Mouse (Mus musculus) CH12.LX (cell line): ENCODE measurements at regions not wholly inside any gene's neighbourhood (a gene's known extent, or its start where the extent isn't known, plus 50 kb on each side); places are given as distances from the start of the nearest gene placed in this dataset.
A peak's percentile ranks its signal among the peaks of the same experiment; 100 is the strongest.

Experiments used
- DNase-seq: peaks from one replicate; pipeline ENCODE4 v3.0.0-alpha.2; 2013; ENCODE audit errors: extremely low read depth
- H3K27ac ChIP-seq: 2 replicates; pipeline ENCODE4 v1.5.1; 2012; ENCODE audit warnings: low read depth, mild to moderate bottlenecking, control low read depth, moderate library complexity; ENCODE audit not compliant: insufficient read depth
- H3K27me3 ChIP-seq: replicated peaks from 2 replicates; pipeline ENCODE3; 2012; ENCODE audit warnings: inconsistent platforms
- H3K36me3 ChIP-seq, 2 experiments: replicated peaks in 1 of 2; 2 replicates each; pipeline versions ENCODE3 to v1.6.1; 2012; ENCODE audit warnings: inconsistent platforms in 1 of 2, low read length in 1 of 2, mild to moderate bottlenecking in 1 of 2, mixed read lengths in 1 of 2, moderate library complexity in 1 of 2; ENCODE audit not compliant: control insufficient read depth in 1 of 2, insufficient read depth in 1 of 2
- H3K4me1 ChIP-seq, 2 experiments: 2 replicates each; pipeline ENCODE4 v1.6.1; 2012; ENCODE audit warnings: inconsistent platforms in 1 of 2, moderate library complexity in 1 of 2; ENCODE audit not compliant: insufficient read depth in 2 of 2, control insufficient read depth in 1 of 2
- H3K4me2 ChIP-seq: 2 replicates; pipeline ENCODE4 v1.6.1; 2012; ENCODE audit warnings: low read depth, mild to moderate bottlenecking, control low read depth; ENCODE audit not compliant: poor library complexity, insufficient read depth, severe bottlenecking
- H3K4me3 ChIP-seq, 3 experiments: fragments of 150-350 bp in 1 of 3; sonication (generic) in 1 of 3; replicated peaks in 1 of 3; 2 replicates each; pipeline versions ENCODE3 to v1.5.1; 2011 to 2012; ENCODE audit warnings: low read depth in 2 of 3, low read length in 2 of 3, mild to moderate bottlenecking in 2 of 3, moderate library complexity in 2 of 3, control low read depth in 1 of 3, improper control_type of control experiment in 1 of 3, inconsistent platforms in 1 of 3, mixed read lengths in 1 of 3; ENCODE audit not compliant: poor library complexity in 1 of 3
- H3K79me2 ChIP-seq: replicated peaks from 2 replicates; pipeline ENCODE4 v1.6.1; 2012; ENCODE audit warnings: mild to moderate bottlenecking, moderate library complexity; ENCODE audit not compliant: control insufficient read depth, poor library complexity, insufficient read depth, severe bottlenecking; ENCODE audit errors: extremely low read depth
- H3K9ac ChIP-seq: 2 replicates; pipeline ENCODE4 v1.6.1; 2012; ENCODE audit warnings: low read depth, mild to moderate bottlenecking, control low read depth, moderate library complexity; ENCODE audit not compliant: insufficient read depth
- H3K9me3 ChIP-seq: replicated peaks from 2 replicates; pipeline ENCODE3; 2012; ENCODE audit warnings: low read length, inconsistent platforms, mixed read lengths
- BHLHE40 ChIP-seq: IDR thresholded peaks from 2 replicates; pipeline ENCODE4 v1.6.1; 2011; ENCODE audit warnings: mild to moderate bottlenecking, low read depth, low read length, improper control_type of control experiment
- CHD2 ChIP-seq: IDR thresholded peaks from 2 replicates; pipeline ENCODE4 v1.6.1; 2011; ENCODE audit warnings: low read length, improper control_type of control experiment
- CTCF ChIP-seq, 2 experiments: IDR thresholded peaks in 1 of 2; conservative IDR thresholded peaks in 1 of 2; 2 replicates each; pipeline ENCODE4 v1.5.1; 2011 to 2012; ENCODE audit warnings: low read depth in 2 of 2, low read length in 2 of 2, improper control_type of control experiment in 1 of 2, inconsistent platforms in 1 of 2, mild to moderate bottlenecking in 1 of 2, moderate library complexity in 1 of 2
- E2F4 ChIP-seq: IDR thresholded peaks from 2 replicates; pipeline ENCODE4 v1.6.1; 2011; ENCODE audit warnings: low read depth, low read length, improper control_type of control experiment; ENCODE audit not compliant: insufficient replicate concordance
- ELF1 ChIP-seq: IDR thresholded peaks from 2 replicates; pipeline ENCODE4 v1.6.1; 2014; ENCODE audit warnings: low read depth, mild to moderate bottlenecking, inconsistent platforms, low read length, improper control_type of control experiment
- EP300 ChIP-seq: IDR thresholded peaks from 2 replicates; pipeline ENCODE4 v1.6.1; 2011; ENCODE audit warnings: low read length, improper control_type of control experiment
- GABPA ChIP-seq: IDR thresholded peaks from 2 replicates; pipeline ENCODE4 v1.6.1; 2012; ENCODE audit warnings: low read depth, low read length, improper control_type of control experiment, inconsistent platforms; ENCODE audit not compliant: insufficient replicate concordance
- HCFC1 ChIP-seq: IDR thresholded peaks from 2 replicates; pipeline ENCODE4 v1.6.1; 2012; ENCODE audit warnings: low read depth, mild to moderate bottlenecking, inconsistent platforms, low read length, improper control_type of control experiment
- IRF4 ChIP-seq: IDR thresholded peaks from 2 replicates; pipeline ENCODE4 v1.6.1; 2014; ENCODE audit warnings: low read depth, mild to moderate bottlenecking, inconsistent platforms, low read length, improper control_type of control experiment
- JUND ChIP-seq: conservative IDR thresholded peaks from 2 replicates; pipeline ENCODE4 v1.6.1; 2011; ENCODE audit warnings: low read depth, low read length, improper control_type of control experiment
- MEF2A ChIP-seq: IDR thresholded peaks from 2 replicates; pipeline ENCODE4 v1.6.1; 2014; ENCODE audit warnings: low read depth, mild to moderate bottlenecking, inconsistent platforms, low read length, improper control_type of control experiment, borderline replicate concordance
- MXI1 ChIP-seq: IDR thresholded peaks from 2 replicates; pipeline ENCODE4 v1.6.1; 2011; ENCODE audit warnings: mild to moderate bottlenecking, low read depth, low read length, improper control_type of control experiment
- MYC ChIP-seq: IDR thresholded peaks from 2 replicates; pipeline ENCODE4 v1.6.1; 2011; ENCODE audit warnings: low read depth, mild to moderate bottlenecking, improper control_type of control experiment, low read length
- NELFE ChIP-seq: IDR thresholded peaks from 2 replicates; pipeline ENCODE4 v1.6.1; 2011; ENCODE audit warnings: low read depth, low read length, improper control_type of control experiment
- NRF1 ChIP-seq: IDR thresholded peaks from 2 replicates; pipeline ENCODE4 v1.6.1; 2014; ENCODE audit warnings: low read depth, mild to moderate bottlenecking, inconsistent platforms, low read length, improper control_type of control experiment, moderate library complexity
- PAX5 ChIP-seq: IDR thresholded peaks from 2 replicates; pipeline ENCODE4 v1.6.1; 2012; ENCODE audit warnings: low read length, inconsistent platforms, mixed read lengths
- POLR2AphosphoS2 ChIP-seq: IDR thresholded peaks from 2 replicates; pipeline ENCODE4 v1.6.1; 2011; ENCODE audit warnings: low read depth, low read length, improper control_type of control experiment
- RAD21 ChIP-seq: IDR thresholded peaks from 2 replicates; pipeline ENCODE4 v1.6.1; 2011; ENCODE audit warnings: low read depth, mild to moderate bottlenecking, low read length, improper control_type of control experiment, moderate library complexity
- SIN3A ChIP-seq: IDR thresholded peaks from 2 replicates; pipeline ENCODE4 v1.6.1; 2012; ENCODE audit warnings: low read length, improper control_type of control experiment, inconsistent platforms
- SMC3 ChIP-seq: IDR thresholded peaks from 2 replicates; pipeline ENCODE4 v1.6.1; 2011; ENCODE audit warnings: low read depth, low read length, improper control_type of control experiment
- TCF12 ChIP-seq: IDR thresholded peaks from 2 replicates; pipeline ENCODE4 v1.6.1; 2014; ENCODE audit warnings: low read depth, mild to moderate bottlenecking, inconsistent platforms, low read length, improper control_type of control experiment
- USF1 ChIP-seq: IDR thresholded peaks from 2 replicates; pipeline ENCODE4 v1.6.1; 2014; ENCODE audit warnings: low read depth, mild to moderate bottlenecking, inconsistent platforms, low read length, improper control_type of control experiment
- ZKSCAN1 ChIP-seq: IDR thresholded peaks from 2 replicates; pipeline ENCODE4 v1.6.1; 2012; ENCODE audit warnings: low read depth, inconsistent platforms, low read length, improper control_type of control experiment, borderline replicate concordance
- ZMIZ1 ChIP-seq: IDR thresholded peaks from 2 replicates; pipeline ENCODE4 v1.6.1; 2012; ENCODE audit warnings: low read depth, mild to moderate bottlenecking, inconsistent platforms, low read length, improper control_type of control experiment
- ZNF384 ChIP-seq: IDR thresholded peaks from 2 replicates; pipeline ENCODE4 v1.6.1; 2012; ENCODE audit warnings: low read depth, low read length, improper control_type of control experiment, inconsistent platforms
- dilution Hi-C: fragments of 300-500 bp; cut with MboI; formaldehyde crosslinking; loops from 2 replicates; pipeline ENCODE4 v1.14.3; 2020; ENCODE audit warnings: low sequenced_read_pairs; ENCODE audit not compliant: extremely low pct_unique_long_range_greater_than_20kb, extremely low pct_ligation_motif_present
- in situ Hi-C: fragments of 300-500 bp; cut with MboI; formaldehyde crosslinking; loops from 3 replicates; pipeline ENCODE4 v1.14.3; 2019; ENCODE audit warnings: low sequenced_read_pairs, low pct_ligation_motif_present, low pct_unique_long_range_greater_than_20kb, mixed read lengths

DNA sequence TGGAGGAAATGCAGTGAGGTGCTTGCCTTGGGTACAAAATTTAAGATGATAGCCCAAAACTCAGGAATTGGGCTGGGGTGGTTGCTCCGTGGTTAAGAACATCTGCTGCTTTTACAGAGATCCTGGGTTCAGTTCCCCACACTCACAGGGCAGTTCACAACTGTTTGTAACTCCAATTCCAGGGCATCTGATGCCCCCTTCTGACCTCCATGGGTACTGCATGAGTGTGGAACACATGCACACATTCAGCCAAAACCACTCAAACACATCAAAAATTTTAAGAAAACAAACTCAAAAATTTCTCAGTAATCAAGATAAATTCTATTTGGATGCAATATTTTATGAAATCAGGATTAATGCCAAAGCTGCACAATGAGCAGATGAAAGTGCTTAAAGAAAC lies 157.8 kb upstream of the H2al1a start:
- Histone ChIP-seq H3K4me2 (no peak overlapping the region), H3K9me3 (no peaks in the 10 kb centered on the region), H3K27ac (no peak overlapping the region), H3K4me1 (no peaks in the 10 kb centered on the region), H3K9ac (no peak overlapping the region), H3K36me3 (no peaks in the 10 kb centered on the region), H3K79me2 (no peaks in the 10 kb centered on the region), H3K4me3 (no peak overlapping the region), H3K27me3 (no peaks in the 10 kb centered on the region)
- dilution Hi-C loops = no loop called here
- DNase-seq = peak; percentile 4
- in situ Hi-C loops = no loop called here
- TF ChIP-seq RAD21 (peak; percentile 45), SMC3 (peak; percentile 23; the same call in 1 of the 2 replicates), CTCF (conservative IDR thresholded peaks at IDR 0.05 in 1 of 2, IDR thresholded peaks at IDR 0.05 in 1 of 2; ENCODE audit: low read depth in 2 of 2, low read length in 2 of 2) (peak in 1 of 2 experiments; percentile 51; a peak in 2 of 4 replicates), SIN3A (no peak), POLR2AphosphoS2 (no peak)

DNA sequence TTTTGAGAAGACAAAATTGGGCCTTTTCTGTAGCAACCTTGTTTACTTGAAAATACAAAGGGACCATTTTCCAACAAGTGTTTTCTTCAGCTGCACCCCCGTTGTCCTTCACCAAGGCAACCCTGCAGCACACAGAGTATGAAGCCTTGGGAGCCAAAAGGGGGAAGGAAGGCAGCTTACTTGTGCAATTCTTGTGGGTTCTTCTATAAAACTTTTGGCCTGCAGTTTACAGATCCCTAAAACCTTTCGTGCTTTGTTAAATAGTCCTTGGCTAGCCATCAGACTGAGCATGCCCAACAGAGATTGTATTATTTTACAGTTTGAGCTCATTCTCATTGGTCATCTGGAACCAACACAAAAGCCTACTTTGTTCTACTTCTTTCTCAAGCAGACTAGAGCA lies 140.6 kb upstream of the H2al1a start:
- Histone ChIP-seq H3K4me3 (no peak overlapping the region), H3K4me1 (no peaks in the 10 kb centered on the region), H3K9ac (no peak overlapping the region), H3K27ac (no peak overlapping the region), H3K4me2 (no peak overlapping the region), H3K27me3 (no peaks in the 10 kb centered on the region), H3K36me3 (no peaks in the 10 kb centered on the region), H3K79me2 (no peaks in the 10 kb centered on the region), H3K9me3 (no peaks in the 10 kb centered on the region)
- TF ChIP-seq ELF1 = no peak
- TF ChIP-seq CHD2 = no peak
- dilution Hi-C loops = no loop called here
- in situ Hi-C loops = no loop called here
- DNase-seq = no peak

DNA sequence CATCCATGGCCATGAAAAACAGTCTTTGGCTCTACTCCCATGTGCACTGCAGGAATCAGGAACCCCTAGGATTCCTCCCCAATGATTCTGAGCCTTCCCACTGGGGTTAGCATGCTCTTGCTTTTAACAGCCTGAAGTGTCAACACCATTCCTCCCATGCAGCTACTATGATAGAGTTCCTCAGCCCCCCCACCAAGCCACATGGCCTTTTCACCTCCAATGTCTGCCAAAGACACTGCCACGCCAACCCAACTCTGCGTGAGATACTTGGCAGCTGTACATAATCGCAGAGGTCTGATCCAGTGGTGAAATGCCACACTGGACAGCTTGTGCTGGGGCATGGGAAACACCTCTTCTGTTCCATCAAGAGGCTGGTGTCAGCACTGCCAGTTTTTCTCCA lies 128.6 kb upstream of the H2al1a start:
- in situ Hi-C loops = no loop called here
- H3K36me3 ChIP-seq = no peaks in the 10 kb centered on the region
- no peaks in the 10 kb centered on the region for H3K9me3 ChIP-seq
- H3K4me1 ChIP-seq = no peaks in the 10 kb centered on the region
- H3K4me3 ChIP-seq = no peak overlapping the region
- dilution Hi-C loops = no loop called here
- TF ChIP-seq JUND = no peak
- TF ChIP-seq NRF1 = no peak
- TF ChIP-seq ZNF384 = no peak
- no peak for TF ChIP-seq USF1
- no peak for TF ChIP-seq BHLHE40
- TF ChIP-seq ZKSCAN1 = no peak
- no peak for TF ChIP-seq HCFC1
- TF ChIP-seq PAX5 = no peak
- TF ChIP-seq E2F4 = no peak
- no peak for TF ChIP-seq MYC
- no peak for TF ChIP-seq NELFE
- TF ChIP-seq EP300 = no peak
- no peak for TF ChIP-seq GABPA
- no peak for TF ChIP-seq MXI1
- no peak for TF ChIP-seq MEF2A
- TF ChIP-seq ZMIZ1 = no peak
- no peak for TF ChIP-seq IRF4
- no peak for TF ChIP-seq SMC3
- TF ChIP-seq TCF12 = no peak
- H3K9ac ChIP-seq = no peak overlapping the region
- no peak overlapping the region for H3K4me2 ChIP-seq
- no peaks in the 10 kb centered on the region for H3K79me2 ChIP-seq
- no peak for DNase-seq
- no peak overlapping the region for H3K27ac ChIP-seq
- H3K27me3 ChIP-seq = no peaks in the 10 kb centered on the region
